Mouse (Mus musculus): ENCODE measurements around the gene Rnps1. TPM values are rescaled to one million over a fixed set of nuclear protein-coding genes. Genes with fewer than 3 reads are reported as not detected.
"Not testable (repeated sequence)": the region's sequence is repeated elsewhere in the genome, so short reads cannot be mapped to it uniquely, and the experiment has no call there.

Rnps1 gene
- total RNA-seq, 2 experiments from 2014 or later = 42.8 to 43.7 TPM

- ATAC-seq (replicated peaks; ENCODE audit: low FRiP score, poor library complexity, severe bottlenecking) = peak; percentile 97
Observed at GRCm38 (mm10) chr17:24426471-24427169, 12.3 kb downstream of the Rnps1 start, which contains the start of gene Eci1. TSS of gene Eci1 (plus strand) at chr17:24426641.

GRCm38 (mm10) chr17:24427170-24427557 lies 12.8 kb downstream of the Rnps1 start:
- ATAC-seq (replicated peaks; ENCODE audit: low FRiP score, poor library complexity, severe bottlenecking) = peak; percentile 18; the same call in 1 of the 2 replicates

- no peak for ATAC-seq (replicated peaks; ENCODE audit: low FRiP score, poor library complexity, severe bottlenecking)
Observed at GRCm38 (mm10) chr17:24429201-24429983, 15.0 kb downstream of the Rnps1 start.

GRCm38 (mm10) chr17:24437016-24437415 lies 22.7 kb downstream of the Rnps1 start:
- ATAC-seq (replicated peaks; ENCODE audit: low FRiP score, poor library complexity, severe bottlenecking) = peak; percentile 85

- no peak for ATAC-seq (replicated peaks; ENCODE audit: low FRiP score, poor library complexity, severe bottlenecking)
Observed at GRCm38 (mm10) chr17:24440377-24440776, 26.0 kb downstream of the Rnps1 start.

GRCm38 (mm10) chr17:24441148-24441547 lies 26.8 kb downstream of the Rnps1 start:
- no peak for ATAC-seq (replicated peaks; ENCODE audit: low FRiP score, poor library complexity, severe bottlenecking)

GRCm38 (mm10) chr17:24442107-24442506 lies 27.7 kb downstream of the Rnps1 start:
- no peak for ATAC-seq (replicated peaks; ENCODE audit: low FRiP score, poor library complexity, severe bottlenecking)

- ATAC-seq (replicated peaks; ENCODE audit: low FRiP score, poor library complexity, severe bottlenecking) = no peak
Observed at GRCm38 (mm10) chr17:24442632-24443155, 28.3 kb downstream of the Rnps1 start, which contains the start of gene Dnase1l2. TSS of gene Dnase1l2 (minus strand) at chr17:24443105.

GRCm38 (mm10) chr17:24443409-24443808 lies 29.0 kb downstream of the Rnps1 start:
- ATAC-seq (replicated peaks; ENCODE audit: low FRiP score, poor library complexity, severe bottlenecking) = no peak

- no peak for ATAC-seq (replicated peaks; ENCODE audit: low FRiP score, poor library complexity, severe bottlenecking)
Observed at GRCm38 (mm10) chr17:24446590-24446989, 32.2 kb downstream of the Rnps1 start.

- no peak for ATAC-seq (replicated peaks; ENCODE audit: low FRiP score, poor library complexity, severe bottlenecking)
Observed at GRCm38 (mm10) chr17:24449507-24449906, 35.1 kb downstream of the Rnps1 start.

- ATAC-seq (replicated peaks; ENCODE audit: low FRiP score, poor library complexity, severe bottlenecking) = no peak
Observed at GRCm38 (mm10) chr17:24451220-24451619, 36.9 kb downstream of the Rnps1 start.

GRCm38 (mm10) chr17:24453372-24453771 lies 39.0 kb downstream of the Rnps1 start:
- ATAC-seq (replicated peaks; ENCODE audit: low FRiP score, poor library complexity, severe bottlenecking) = 0 out of 2 replicates have a peak, but pooled peaks have one; percentile 12

- peak; percentile 9; the same call in 1 of the 2 replicates for ATAC-seq (replicated peaks; ENCODE audit: low FRiP score, poor library complexity, severe bottlenecking)
Observed at GRCm38 (mm10) chr17:24454218-24454755, 39.9 kb downstream of the Rnps1 start.

GRCm38 (mm10) chr17:24454756-24455522 lies 40.6 kb downstream of the Rnps1 start:
- ATAC-seq (replicated peaks; ENCODE audit: low FRiP score, poor library complexity, severe bottlenecking) = peak; percentile 93

GRCm38 (mm10) chr17:24455523-24456206 lies 41.3 kb downstream of the Rnps1 start:
- not testable (repeated sequence) for ATAC-seq (replicated peaks; ENCODE audit: low FRiP score, poor library complexity, severe bottlenecking)

GRCm38 (mm10) chr17:24461580-24461979 lies 47.2 kb downstream of the Rnps1 start:
- ATAC-seq (replicated peaks; ENCODE audit: low FRiP score, poor library complexity, severe bottlenecking) = peak; percentile 76

GRCm38 (mm10) chr17:24462932-24463331 lies 48.6 kb downstream of the Rnps1 start:
- no peak for ATAC-seq (replicated peaks; ENCODE audit: low FRiP score, poor library complexity, severe bottlenecking)

Measured in erythroblast, adult 5-6 weeks (primary cell).